Mouse (Mus musculus) C2C12 (cell line): ENCODE data around the gene Dffa. TPM values are rescaled to one million over a fixed set of nuclear protein-coding genes. Genes with fewer than 3 reads are reported as not detected.
A peak's percentile ranks its signal among the peaks of the same experiment; 100 is the strongest.

Source experiments
- H3K27me3 ChIP-seq: one replicate; pipeline ENCODE4 v1.6.1; 2011; ENCODE audit not compliant: control insufficient read depth, insufficient read depth, insufficient read length
- H3K36me3 ChIP-seq: one replicate; pipeline ENCODE4 v1.6.1; 2011; ENCODE audit not compliant: control insufficient read depth, insufficient read depth
- H3K4me3 ChIP-seq: one replicate; pipeline ENCODE4 v1.5.1; 2011; ENCODE audit warnings: mild to moderate bottlenecking, control low read depth; ENCODE audit not compliant: poor library complexity, insufficient read depth, severe bottlenecking
- H3K79me2 ChIP-seq: one replicate; pipeline ENCODE4 v1.6.1; 2011; ENCODE audit not compliant: control insufficient read depth, insufficient read depth
- H3K79me3 ChIP-seq: one replicate; pipeline ENCODE4 v1.6.1; 2011; ENCODE audit warnings: low read depth, control low read depth
- H3ac ChIP-seq: one replicate; pipeline ENCODE3; 2011; ENCODE audit warnings: low read depth; ENCODE audit not compliant: control insufficient read depth, insufficient read length
- CEBPB ChIP-seq: IDR thresholded peaks from one replicate; pipeline ENCODE4 v1.6.1; 2011; ENCODE audit warnings: low read depth, mild to moderate bottlenecking, control low read depth, moderate library complexity
- CTCF ChIP-seq: IDR thresholded peaks from one replicate; pipeline ENCODE4 v1.5.1; 2011; ENCODE audit not compliant: control insufficient read depth, insufficient read depth, insufficient read length
- FOSL1 ChIP-seq: IDR thresholded peaks from one replicate; pipeline ENCODE4 v1.8.0; 2011; ENCODE audit warnings: mild to moderate bottlenecking, low read length; ENCODE audit not compliant: poor library complexity, insufficient read depth, severe bottlenecking
- MAX ChIP-seq: IDR thresholded peaks from one replicate; pipeline ENCODE4 v1.6.1; 2011; ENCODE audit warnings: mild to moderate bottlenecking, control low read depth
- MYOD1 ChIP-seq: IDR thresholded peaks from one replicate; pipeline ENCODE4 v1.6.1; 2011; ENCODE audit warnings: low read depth; ENCODE audit not compliant: control insufficient read depth, insufficient read length
- MYOG ChIP-seq: IDR thresholded peaks from one replicate; pipeline ENCODE4 v1.6.1; 2011; ENCODE audit not compliant: control insufficient read depth, insufficient read length; ENCODE audit errors: extremely low read depth
- USF1 ChIP-seq: IDR thresholded peaks from one replicate; pipeline ENCODE4 v1.6.1; 2011; ENCODE audit warnings: low read depth, mild to moderate bottlenecking, control low read depth, moderate library complexity
- long read RNA-seq, 2 experiments: library from polyadenylated mRNA; unstranded; transcript quantifications; one replicate each; pipeline ENCODE4 v2.0.0; 2019 to 2020
- polyA plus RNA-seq: library from polyadenylated mRNA; unstranded; fragments of >200 nt; fragmentation: generic; extraction: Trizol; gene quantifications from one replicate; pipeline ENCODE4 v1.2.1, GENCODE M21; 2012; ENCODE audit warnings: missing spikeins

Gene Dffa
- 13.1 TPM for polyA plus RNA-seq
- long read RNA-seq, experiment 1, partial matches to known transcripts = 0 of 6 reads
- long read RNA-seq, experiment 1, other reads (novel, unspliced or antisense) = 2 of 6 reads
- long read RNA-seq, experiment 2, transcript Dffa-202 (5 exons, 1,835 nt) = major isoform, 26 of 38 reads
- long read RNA-seq, experiment 2, transcript Dffa-201 (6 exons, 2,457 nt) = minor isoform, 8 of 38 reads
- long read RNA-seq, experiment 2, partial matches to known transcripts = 3 of 38 reads
- long read RNA-seq, experiment 2, other reads (novel, unspliced or antisense) = 1 of 38 reads

GRCm38 (mm10) chr4:149103875-149104561 lies at the start of gene Dffa:
Gene Dffa, plus strand, starts transcription at chr4:149104146.
- Histone ChIP-seq H3K27me3 (no peaks in the 10 kb centered on the region), H3K4me3 (peak within 1 kb of the TSS; percentile 66), H3K79me3 (peaks cover 5% of the 10 kb centered on the region), H3K36me3 (peaks cover 4% of the 10 kb centered on the region), H3K79me2 (peaks cover 7% of the 10 kb centered on the region), H3ac (peak within 1 kb of the TSS; percentile 83)
- no peak for TF ChIP-seq USF1
- TF ChIP-seq CEBPB = no peak
- no peak for TF ChIP-seq MYOG
- TF ChIP-seq MYOD1 = no peak
- no peak for TF ChIP-seq CTCF
- TF ChIP-seq FOSL1 = no peak
- TF ChIP-seq MAX = no peak

GRCm38 (mm10) chr4:149055847-149056246 lies 48.1 kb upstream of the Dffa start:
- peaks cover 6% of the 10 kb centered on the region for H3K79me3 ChIP-seq
- H3ac ChIP-seq = no peak overlapping the region
- no peaks in the 10 kb centered on the region for H3K27me3 ChIP-seq
- H3K4me3 ChIP-seq = no peak overlapping the region
- peaks cover 31% of the 10 kb centered on the region for H3K79me2 ChIP-seq
- H3K36me3 ChIP-seq = no peaks in the 10 kb centered on the region
- no peak for TF ChIP-seq USF1
- no peak for TF ChIP-seq MYOG
- no peak for TF ChIP-seq MAX
- TF ChIP-seq CTCF = no peak
- no peak for TF ChIP-seq FOSL1

- no peaks in the 10 kb centered on the region for H3K36me3 ChIP-seq
- H3ac ChIP-seq = no peak overlapping the region
- peaks cover 33% of the 10 kb centered on the region for H3K79me2 ChIP-seq
- H3K79me3 ChIP-seq = peaks cover 6% of the 10 kb centered on the region
- no peak overlapping the region for H3K4me3 ChIP-seq
- H3K27me3 ChIP-seq = no peaks in the 10 kb centered on the region
- TF ChIP-seq MYOD1 (no peak), MYOG (no peak), CTCF (no peak), FOSL1 (no peak), USF1 (no peak), MAX (no peak), CEBPB (no peak)
Observed at GRCm38 (mm10) chr4:149056957-149057356, 47.0 kb upstream of the Dffa start.

- no peak overlapping the region for H3K4me3 ChIP-seq
Observed at GRCm38 (mm10) chr4:149057470-149057869, 46.5 kb upstream of the Dffa start.

GRCm38 (mm10) chr4:149058298-149058697 lies 45.6 kb upstream of the Dffa start:
- Histone ChIP-seq H3K79me2 (peaks cover 29% of the 10 kb centered on the region), H3K79me3 (peaks cover 7% of the 10 kb centered on the region), H3K27me3 (no peaks in the 10 kb centered on the region), H3ac (no peak overlapping the region), H3K36me3 (peaks cover under 1% of the 10 kb centered on the region), H3K4me3 (no peak overlapping the region)
- no peak for TF ChIP-seq USF1
- TF ChIP-seq CTCF = no peak
- TF ChIP-seq MYOG = no peak
- no peak for TF ChIP-seq MAX
- TF ChIP-seq CEBPB = no peak
- TF ChIP-seq MYOD1 = no peak
- TF ChIP-seq FOSL1 = no peak

More at GRCm38 (mm10) chr4:149057470-149057869, 46.5 kb upstream of the Dffa start:
- peaks cover 6% of the 10 kb centered on the region for H3K79me3 ChIP-seq
- TF ChIP-seq MYOG (no peak), MYOD1 (no peak), MAX (no peak), FOSL1 (no peak), CEBPB (no peak)
- H3K27me3 ChIP-seq = no peaks in the 10 kb centered on the region
- no peaks in the 10 kb centered on the region for H3K36me3 ChIP-seq
- no peak overlapping the region for H3ac ChIP-seq
- peaks cover 29% of the 10 kb centered on the region for H3K79me2 ChIP-seq

- H3K27me3 ChIP-seq = no peaks in the 10 kb centered on the region
- peaks cover 8% of the 10 kb centered on the region for H3K79me3 ChIP-seq
- H3K36me3 ChIP-seq = peaks cover 3% of the 10 kb centered on the region
- no peak for TF ChIP-seq USF1
- no peak for TF ChIP-seq MYOG
- H3K79me2 ChIP-seq = peaks cover 35% of the 10 kb centered on the region
- no peak overlapping the region for H3ac ChIP-seq
- H3K4me3 ChIP-seq = no peak overlapping the region
Observed at GRCm38 (mm10) chr4:149059713-149060112, 44.2 kb upstream of the Dffa start.
